Mouse (Mus musculus) liver, embryonic 11.5 days (tissue): ENCODE data around the gene Nfkbie. TPM values are rescaled to one million over a fixed set of nuclear protein-coding genes. Genes with fewer than 3 reads are reported as not detected.

Source experiments
- ATAC-seq: fragments of 200-750 bp; cut with Nextera tagmentation; replicated peaks from 2 replicates; pipeline ENCODE4 v1.8.0; 2017; ENCODE audit warnings: moderate number of reproducible peaks, mild to moderate bottlenecking, moderate TSS enrichment, moderate library complexity; ENCODE audit not compliant: low FRiP score
- DNase-seq: peaks from one replicate; pipeline ENCODE4 v3.0.0-alpha.2; 2017; ENCODE audit warnings: low spot score
- H3K27ac ChIP-seq: fragments of 300-500 bp; sonication (generic); 2 replicates; pipeline ENCODE4 v1.5.1; 2014; ENCODE audit warnings: mild to moderate bottlenecking, low read depth, low read length, control low read depth
- H3K27me3 ChIP-seq: fragments of 300-500 bp; sonication (generic); replicated peaks from 2 replicates; pipeline ENCODE4 v1.6.1; 2014; ENCODE audit warnings: low read length, mixed read lengths; ENCODE audit not compliant: control insufficient read depth, insufficient read depth
- H3K36me3 ChIP-seq: fragments of 300-500 bp; sonication (generic); 2 replicates; pipeline ENCODE4 v1.6.1; 2014; ENCODE audit warnings: mild to moderate bottlenecking, low read length, moderate library complexity, mixed read lengths; ENCODE audit not compliant: control insufficient read depth, insufficient read depth
- H3K4me1 ChIP-seq: fragments of 300-500 bp; sonication (generic); replicated peaks from 2 replicates; pipeline ENCODE4 v1.6.1; 2014; ENCODE audit warnings: low read length, mixed read lengths; ENCODE audit not compliant: control insufficient read depth, insufficient read depth
- H3K4me2 ChIP-seq: fragments of 300-500 bp; sonication (generic); 2 replicates; pipeline ENCODE4 v1.6.1; 2014; ENCODE audit warnings: mild to moderate bottlenecking, control low read depth, moderate library complexity
- H3K4me3 ChIP-seq: fragments of 300-500 bp; sonication (generic); 2 replicates; pipeline ENCODE4 v1.5.1; 2014; ENCODE audit warnings: low read depth, low read length, control low read depth
- H3K9ac ChIP-seq: fragments of 300-500 bp; sonication (generic); 2 replicates; pipeline ENCODE4 v1.6.1; 2014; ENCODE audit warnings: low read depth, low read length, control low read depth
- H3K9me3 ChIP-seq: fragments of 300-500 bp; sonication (generic); 2 replicates; pipeline ENCODE4 v1.6.1; 2016; ENCODE audit warnings: low read length, inconsistent platforms, mixed read lengths; ENCODE audit not compliant: control insufficient read depth
- WGBS: fragments of 180-500 bp; shearing (Covaris S2); extraction: QIAGEN DNeasy Blood & Tissue Kit; methylation state at CpG from one replicate; pipeline ENCODE4 v1.1.7; 2014; 5-methylcytosine and 5-hydroxymethylcytosine counted together
- polyA plus RNA-seq: library from polyadenylated mRNA; unstranded; fragments of >200 nt; fragmentation: Nextera tagmentation; extraction: Ambion mirVana; gene quantifications from 2 replicates; pipeline ENCODE4 v1.2.1, GENCODE M21; 2014

The Nfkbie gene
- polyA plus RNA-seq, 1 experiment from 2014 or later: 2.5 TPM

- H3K4me3 ChIP-seq: no peak overlapping the region
- H3K9me3 ChIP-seq: no peaks in the 10 kb centered on the region
- DNase-seq: no peak
- WGBS: 41% methylated on average over 15 of the region's 15 CpGs
- no peak for ATAC-seq
- no peaks in the 10 kb centered on the region for H3K4me1 ChIP-seq
- peaks cover 57% of the 10 kb centered on the region for H3K27me3 ChIP-seq
- no peak overlapping the region for H3K27ac ChIP-seq
- H3K4me2 ChIP-seq: no peak overlapping the region
- no peaks in the 10 kb centered on the region for H3K36me3 ChIP-seq
- no peak overlapping the region for H3K9ac ChIP-seq
These were observed 22.6 kb upstream of the Nfkbie start for GRCm38 (mm10) chr17:45532896-45533295.

GRCm38 (mm10) chr17:45536264-45536663 lies 19.2 kb upstream of the Nfkbie start:
- no peak for DNase-seq

GRCm38 (mm10) chr17:45538394-45538793 lies 17.1 kb upstream of the Nfkbie start:
- 49% methylated on average over 4 of the region's 4 CpGs for WGBS
- ATAC-seq (no peak), DNase-seq (no peak)
- H3K27me3 ChIP-seq: peaks cover 91% of the 10 kb centered on the region
- no peak overlapping the region for H3K9ac ChIP-seq
- no peak overlapping the region for H3K4me2 ChIP-seq
- H3K9me3 ChIP-seq: no peaks in the 10 kb centered on the region
- no peaks in the 10 kb centered on the region for H3K4me1 ChIP-seq
- no peaks in the 10 kb centered on the region for H3K36me3 ChIP-seq
- H3K4me3 ChIP-seq: no peak overlapping the region
- no peak overlapping the region for H3K27ac ChIP-seq

More at GRCm38 (mm10) chr17:45536264-45536663, 19.2 kb upstream of the Nfkbie start:
- Histone ChIP-seq H3K4me1 (no peaks in the 10 kb centered on the region), H3K27me3 (peaks cover 82% of the 10 kb centered on the region), H3K4me2 (no peak overlapping the region), H3K9me3 (no peaks in the 10 kb centered on the region), H3K27ac (no peak overlapping the region), H3K36me3 (no peaks in the 10 kb centered on the region), H3K9ac (no peak overlapping the region), H3K4me3 (no peak overlapping the region)
- WGBS: 15% methylated on average over 5 of the region's 5 CpGs
- no peak for ATAC-seq

- peaks cover 3% of the 10 kb centered on the region for H3K4me1 ChIP-seq
- H3K36me3 ChIP-seq: no peaks in the 10 kb centered on the region
- ATAC-seq (no peak), DNase-seq (no peak)
- H3K9ac ChIP-seq: no peak overlapping the region
- no peak overlapping the region for H3K4me2 ChIP-seq
- H3K27ac ChIP-seq: no peak overlapping the region
- H3K4me3 ChIP-seq: no peak overlapping the region
- 67% methylated on average over 21 of the region's 21 CpGs for WGBS
- H3K27me3 ChIP-seq: peaks cover 94% of the 10 kb centered on the region
- no peaks in the 10 kb centered on the region for H3K9me3 ChIP-seq
These were observed 15.8 kb upstream of the Nfkbie start for GRCm38 (mm10) chr17:45539664-45540063.

- ATAC-seq (no peak), DNase-seq (no peak)
- no peaks in the 10 kb centered on the region for H3K36me3 ChIP-seq
- 24% methylated on average over 6 of the region's 6 CpGs for WGBS
- H3K9ac ChIP-seq: no peak overlapping the region
- H3K4me1 ChIP-seq: peaks cover 9% of the 10 kb centered on the region
- peaks cover 96% of the 10 kb centered on the region for H3K27me3 ChIP-seq
- H3K9me3 ChIP-seq: no peaks in the 10 kb centered on the region
- H3K4me3 ChIP-seq: no peak overlapping the region
- H3K27ac ChIP-seq: no peak overlapping the region
- no peak overlapping the region for H3K4me2 ChIP-seq
These were observed 13.4 kb upstream of the Nfkbie start for GRCm38 (mm10) chr17:45542129-45542528.

- no peak for DNase-seq
- Histone ChIP-seq H3K4me1 (peaks cover 9% of the 10 kb centered on the region), H3K27me3 (peaks cover 99% of the 10 kb centered on the region), H3K9me3 (no peaks in the 10 kb centered on the region), H3K27ac (no peak overlapping the region), H3K9ac (no peak overlapping the region), H3K36me3 (no peaks in the 10 kb centered on the region), H3K4me2 (no peak overlapping the region), H3K4me3 (no peak overlapping the region)
- ATAC-seq: no peak
- 61% methylated on average over 2 of the region's 2 CpGs for WGBS
These were observed 12.8 kb upstream of the Nfkbie start for GRCm38 (mm10) chr17:45542705-45543104.

GRCm38 (mm10) chr17:45543115-45543514 lies 12.4 kb upstream of the Nfkbie start:
- H3K9me3 ChIP-seq: no peaks in the 10 kb centered on the region
- 7% methylated on average over 1 of the region's 1 CpGs for WGBS
- ATAC-seq (no peak), DNase-seq (no peak)
- H3K4me2 ChIP-seq: no peak overlapping the region
- H3K27ac ChIP-seq: no peak overlapping the region
- H3K36me3 ChIP-seq: no peaks in the 10 kb centered on the region
- no peak overlapping the region for H3K9ac ChIP-seq
- no peak overlapping the region for H3K4me3 ChIP-seq
- H3K4me1 ChIP-seq: peaks cover 10% of the 10 kb centered on the region
- H3K27me3 ChIP-seq: peaks cover 99% of the 10 kb centered on the region

- H3K9ac ChIP-seq: no peak overlapping the region
- ATAC-seq: no peak
- H3K9me3 ChIP-seq: no peaks in the 10 kb centered on the region
- no peak overlapping the region for H3K27ac ChIP-seq
- peaks cover 99% of the 10 kb centered on the region for H3K27me3 ChIP-seq
- H3K36me3 ChIP-seq: no peaks in the 10 kb centered on the region
- H3K4me1 ChIP-seq: peaks cover 16% of the 10 kb centered on the region
- DNase-seq: no peak
- 7% methylated on average over 24 of the region's 24 CpGs for WGBS
- peak overlapping the region; percentile 5; the same call in 1 of the 2 replicates for H3K4me3 ChIP-seq
- no peak overlapping the region; the same call in 1 of the 2 replicates for H3K4me2 ChIP-seq
These were observed 11.3 kb upstream of the Nfkbie start for GRCm38 (mm10) chr17:45544001-45544872.

- Histone ChIP-seq H3K4me3 (peak overlapping the region; percentile 31; the same call in 1 of the 2 replicates), H3K36me3 (no peaks in the 10 kb centered on the region), H3K4me2 (peak overlapping the region; percentile 54)
These were observed 10.6 kb upstream of the Nfkbie start for GRCm38 (mm10) chr17:45544873-45545277.

More at GRCm38 (mm10) chr17:45544873-45545277, 10.6 kb upstream of the Nfkbie start:
- 3% methylated on average over 41 of the region's 46 CpGs for WGBS
- Histone ChIP-seq H3K4me1 (peaks cover 17% of the 10 kb centered on the region), H3K27ac (no peak overlapping the region), H3K27me3 (peaks cover 99% of the 10 kb centered on the region), H3K9ac (no peak overlapping the region), H3K9me3 (no peaks in the 10 kb centered on the region)
- ATAC-seq (no peak), DNase-seq (no peak)
